Mouse (Mus musculus): ENCODE measurements at regions not wholly inside any gene's neighbourhood (a gene's known extent, or its start where the extent isn't known, plus 50 kb on each side); places are given as distances from the start of the nearest gene placed in this dataset.
A peak's percentile ranks its signal among the peaks of the same experiment; 100 is the strongest.
"Not testable (repeated sequence)": the region's sequence is repeated elsewhere in the genome, so short reads cannot be mapped to it uniquely, and the experiment has no call there.

DNA sequence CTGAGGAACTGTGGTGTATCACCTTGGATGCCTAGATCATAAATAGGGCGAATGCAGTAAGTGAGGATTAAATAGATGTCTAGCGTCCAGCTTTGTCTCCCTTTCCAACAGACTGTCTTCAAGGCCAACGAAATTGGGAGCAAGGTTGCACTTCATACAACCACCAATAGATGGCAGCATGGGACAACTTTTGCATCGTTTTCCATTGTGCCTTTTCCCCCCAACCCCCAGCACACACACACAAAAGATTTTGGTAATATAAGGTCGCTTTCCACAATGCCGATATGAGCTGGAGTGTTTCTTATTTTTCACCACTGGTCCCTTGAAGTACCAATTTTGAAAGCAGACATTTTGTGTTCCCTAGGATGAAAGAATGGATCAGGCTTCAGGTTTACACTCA, 304.7 kb downstream of the BC048507 start:
- DNase-seq: peak; percentile 52 to 57

DNA sequence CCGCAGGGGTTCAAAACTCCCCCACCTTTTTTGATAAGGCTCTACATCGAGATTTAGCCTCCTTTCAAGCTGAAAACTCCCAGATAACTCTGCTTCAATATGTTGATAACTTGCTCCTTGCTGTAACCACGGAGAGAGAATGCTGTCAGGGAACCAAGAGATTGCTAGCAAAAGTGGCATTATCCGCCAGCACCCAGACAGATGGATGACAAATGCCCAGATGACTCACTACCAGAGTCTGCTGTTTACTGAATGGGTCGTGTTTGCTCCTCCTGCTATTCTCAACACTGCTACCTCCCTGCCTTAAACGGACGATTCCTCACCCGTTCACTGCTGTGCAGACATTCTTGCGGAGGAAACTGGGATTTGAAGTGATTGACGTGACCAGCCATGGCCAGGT, 310.3 kb downstream of the BC048507 start:
- DNase-seq: not testable (repeated sequence)

Measured in cerebellum, postnatal 14 days (tissue).